Mouse (Mus musculus) layer of hippocampus, adult 2 months (tissue): Measurements from ENCODE around the gene Tifa. TPM values are rescaled to one million over a fixed set of nuclear protein-coding genes. Genes with fewer than 3 reads are reported as not detected.

Experiments
- DNase-seq, 2 experiments: peaks; one replicate each; pipeline ENCODE4 v3.0.0; 2022; ENCODE audit warnings: low spot score in 2 of 2
- H3K27ac ChIP-seq: fragments of 200-600 bp; 2 replicates; pipeline ENCODE4 v1.8.1; 2022
- H3K4me3 ChIP-seq: fragments of 200-600 bp; 2 replicates; pipeline ENCODE4 v1.8.1; 2022; ENCODE audit warnings: mild to moderate bottlenecking
- CTCF ChIP-seq: fragments of 200-600 bp; conservative IDR thresholded peaks from 2 replicates; pipeline ENCODE4 v1.8.1; 2022; ENCODE audit warnings: antibody characterized with exemption, mild to moderate bottlenecking, moderate library complexity
- total RNA-seq, 2 experiments: library from RNA; stranded (reverse); gene quantifications; 2 replicates each; pipeline ENCODE4 v1.2.3; 2021

Gene Tifa
- total RNA-seq, 2 experiments from 2014 or later: 6.2 to 6.9 TPM

GRCm38 (mm10) chr3:127791056-127791483 is 1.5 kb downstream of the Tifa start:
- DNase-seq: no peak
- Histone ChIP-seq H3K27ac (peak overlapping the region; percentile 81), H3K4me3 (peak overlapping the region; percentile 57)
- no peak for TF ChIP-seq CTCF

GRCm38 (mm10) chr3:127791595-127792561 is 2.3 kb downstream of the Tifa start:
- no peak for DNase-seq
- Histone ChIP-seq H3K4me3 (no peak overlapping the region), H3K27ac (no peak overlapping the region)
- no peak for TF ChIP-seq CTCF

GRCm38 (mm10) chr3:127793022-127793421 is 3.4 kb downstream of the Tifa start:
- Histone ChIP-seq H3K4me3 (no peak overlapping the region), H3K27ac (no peak overlapping the region)
- no peak for TF ChIP-seq CTCF
- DNase-seq: no peak

- Histone ChIP-seq H3K27ac (no peak overlapping the region), H3K4me3 (no peak overlapping the region)
- peak; percentile 67 for TF ChIP-seq CTCF
- DNase-seq: no peak
These were observed 6.2 kb downstream of the Tifa start for GRCm38 (mm10) chr3:127795762-127796161.

GRCm38 (mm10) chr3:127796271-127796670 is 6.7 kb downstream of the Tifa start:
- no peak for TF ChIP-seq CTCF
- Histone ChIP-seq H3K27ac (no peak overlapping the region), H3K4me3 (no peak overlapping the region)
- no peak for DNase-seq

- no peak overlapping the region for H3K4me3 ChIP-seq
- TF ChIP-seq CTCF: no peak
- no peak for DNase-seq
- H3K27ac ChIP-seq: no peak overlapping the region
These were observed 11.6 kb downstream of the Tifa start for GRCm38 (mm10) chr3:127801162-127801561.

- no peak for TF ChIP-seq CTCF
- peak overlapping the region; percentile 43 for H3K4me3 ChIP-seq
- H3K27ac ChIP-seq: peak overlapping the region; percentile 83
- DNase-seq: no peak
These were observed 13.2 kb downstream of the Tifa start for GRCm38 (mm10) chr3:127802814-127803213.

GRCm38 (mm10) chr3:127804439-127804838 is 14.8 kb downstream of the Tifa start:
- DNase-seq: no peak
- no peak overlapping the region for H3K27ac ChIP-seq
- H3K4me3 ChIP-seq: no peak overlapping the region
- no peak for TF ChIP-seq CTCF

GRCm38 (mm10) chr3:127805071-127805470 is 15.5 kb downstream of the Tifa start:
- Histone ChIP-seq H3K27ac (no peak overlapping the region), H3K4me3 (no peak overlapping the region)
- TF ChIP-seq CTCF: no peak
- no peak for DNase-seq

- H3K27ac ChIP-seq: no peak overlapping the region
- no peak for DNase-seq
- no peak for TF ChIP-seq CTCF
- no peak overlapping the region for H3K4me3 ChIP-seq
These were observed 16.4 kb downstream of the Tifa start for GRCm38 (mm10) chr3:127805991-127806390.

- DNase-seq: no peak
- TF ChIP-seq CTCF: no peak
- Histone ChIP-seq H3K27ac (no peak overlapping the region), H3K4me3 (no peak overlapping the region)
These were observed 18.2 kb downstream of the Tifa start for GRCm38 (mm10) chr3:127807846-127808245.

- no peak for TF ChIP-seq CTCF
- Histone ChIP-seq H3K27ac (no peak overlapping the region), H3K4me3 (no peak overlapping the region)
- DNase-seq: no peak
These were observed 19.5 kb downstream of the Tifa start for GRCm38 (mm10) chr3:127809103-127809502.

- no peak overlapping the region for H3K27ac ChIP-seq
- no peak overlapping the region for H3K4me3 ChIP-seq
- TF ChIP-seq CTCF: no peak
- DNase-seq: no peak
These were observed 27.6 kb downstream of the Tifa start for GRCm38 (mm10) chr3:127817120-127817683.
